Mouse (Mus musculus): ENCODE measurements around the gene Vdac1.
"Not testable (repeated sequence)": the region's sequence is repeated elsewhere in the genome, so short reads cannot be mapped to it uniquely, and the experiment has no call there.

The Vdac1 gene

DNA sequence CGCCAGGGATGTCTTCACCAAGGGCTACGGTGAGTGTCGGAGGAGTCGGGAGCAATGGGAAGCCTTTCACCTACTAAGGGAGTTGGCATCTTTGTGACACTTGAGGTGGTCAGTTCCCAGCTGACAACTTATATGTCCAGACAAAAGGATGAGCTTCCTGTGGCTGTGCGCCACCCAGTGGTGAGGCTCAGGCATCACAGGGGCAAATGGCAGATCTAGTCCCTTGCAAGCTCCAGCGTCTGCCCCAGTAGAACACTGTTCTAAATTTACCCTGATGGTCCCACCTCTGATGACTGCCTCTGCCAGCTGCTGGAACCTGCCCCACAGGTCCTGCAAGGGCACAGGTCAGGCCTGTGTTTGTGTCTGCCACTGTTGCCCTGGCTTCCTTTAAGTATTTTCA, 13.7 kb downstream of the Vdac1 start:
- peak; percentile 78 for DNase-seq (ENCODE audit: low spot score)

DNA sequence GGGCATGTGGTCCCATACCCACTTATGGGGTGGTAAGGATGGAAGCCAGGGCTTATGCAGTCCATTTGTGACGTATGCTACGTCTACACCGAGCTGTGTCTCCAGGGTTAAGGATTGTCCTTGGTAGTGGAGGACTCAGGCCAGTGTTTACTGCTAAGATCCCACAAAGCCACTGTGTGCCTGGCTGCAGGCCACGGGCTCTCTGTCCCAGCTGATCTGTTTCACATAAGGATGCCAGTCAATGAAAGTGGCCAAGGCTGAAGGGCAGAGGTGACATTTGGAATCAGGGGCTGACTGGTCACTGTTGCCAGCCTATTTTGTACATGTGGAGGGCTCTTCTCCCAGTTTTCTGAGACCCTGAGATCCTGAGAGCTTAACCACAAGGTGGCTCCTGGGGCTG, 16.9 kb downstream of the Vdac1 start:
- no peak for DNase-seq (ENCODE audit: low spot score)

DNA sequence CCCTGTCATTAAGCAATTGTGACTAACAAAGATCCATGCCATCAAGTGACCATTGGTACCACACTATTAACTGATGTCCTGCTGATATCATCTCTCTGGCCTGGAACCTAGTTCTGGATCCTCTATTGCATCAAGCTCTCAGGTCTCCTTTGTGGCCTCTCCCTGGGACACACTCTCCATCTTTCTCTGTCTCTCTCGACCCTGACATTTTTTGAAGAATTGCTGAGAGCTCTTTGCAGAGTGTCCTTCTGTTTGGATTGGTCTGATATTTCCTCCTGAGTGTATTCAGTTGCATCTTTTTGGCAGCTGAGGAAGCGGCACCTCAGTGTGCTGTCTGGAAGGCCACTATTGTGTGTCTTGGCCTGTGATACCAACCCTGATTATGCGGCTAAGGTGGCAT, 18.6 kb downstream of the Vdac1 start:
- no peak for DNase-seq (ENCODE audit: low spot score)

DNA sequence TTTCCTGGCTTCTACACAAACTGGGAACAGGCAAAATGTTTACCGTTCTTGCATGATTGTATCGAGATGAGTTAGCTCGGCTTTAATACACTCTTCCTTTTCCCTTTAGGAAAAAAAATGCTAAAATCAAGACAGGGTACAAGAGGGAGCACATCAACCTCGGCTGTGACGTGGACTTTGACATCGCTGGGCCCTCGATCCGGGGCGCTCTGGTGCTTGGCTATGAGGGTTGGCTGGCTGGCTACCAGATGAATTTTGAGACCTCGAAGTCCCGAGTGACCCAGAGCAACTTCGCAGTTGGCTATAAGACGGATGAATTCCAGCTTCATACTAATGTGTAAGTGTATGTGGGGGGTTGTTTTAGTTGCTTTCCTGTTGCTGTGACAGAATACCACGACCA, 23.1 kb downstream of the Vdac1 start:
- DNase-seq (ENCODE audit: low spot score) = no peak

DNA sequence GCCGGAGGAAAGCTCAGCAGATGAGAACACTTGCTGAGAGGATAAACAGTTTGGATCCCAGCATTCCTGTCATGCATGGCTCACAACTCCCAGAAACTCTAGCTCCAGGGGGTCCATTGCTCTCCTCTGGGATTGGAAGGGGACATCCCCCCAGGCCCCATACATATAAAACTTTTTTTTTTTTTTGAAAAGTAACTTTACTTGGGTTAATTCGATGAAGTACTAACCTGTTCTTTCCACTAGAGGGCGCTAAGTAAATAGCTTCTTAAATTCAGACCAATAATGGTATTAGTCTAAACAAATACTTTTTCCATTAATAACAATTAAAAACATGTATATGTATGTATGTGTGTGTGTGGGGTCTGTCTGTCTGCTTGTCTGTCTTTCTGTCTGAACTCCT, 24.0 kb downstream of the Vdac1 start:
- no peak for DNase-seq (ENCODE audit: low spot score)

DNA sequence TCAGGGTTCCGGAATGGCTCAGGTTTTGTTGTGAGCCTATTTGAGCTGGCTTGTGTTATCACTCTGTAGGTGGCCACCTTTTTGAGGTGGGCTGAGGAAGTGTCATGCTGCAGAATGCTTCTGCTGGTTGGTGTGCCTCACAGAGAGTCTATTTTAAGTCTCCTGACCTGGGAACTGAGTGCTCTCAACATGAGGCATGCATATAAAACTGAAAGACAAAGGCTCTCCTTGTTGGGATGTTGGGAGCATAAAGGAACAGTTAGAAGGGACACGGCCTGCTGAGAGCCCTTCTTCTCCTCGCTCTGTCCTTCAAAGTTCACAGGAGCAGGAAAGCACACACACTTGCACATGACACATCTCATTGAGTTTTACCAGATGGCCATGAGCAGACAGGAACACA, 26.2 kb downstream of the Vdac1 start:
- no peak for DNase-seq (ENCODE audit: low spot score)

DNA sequence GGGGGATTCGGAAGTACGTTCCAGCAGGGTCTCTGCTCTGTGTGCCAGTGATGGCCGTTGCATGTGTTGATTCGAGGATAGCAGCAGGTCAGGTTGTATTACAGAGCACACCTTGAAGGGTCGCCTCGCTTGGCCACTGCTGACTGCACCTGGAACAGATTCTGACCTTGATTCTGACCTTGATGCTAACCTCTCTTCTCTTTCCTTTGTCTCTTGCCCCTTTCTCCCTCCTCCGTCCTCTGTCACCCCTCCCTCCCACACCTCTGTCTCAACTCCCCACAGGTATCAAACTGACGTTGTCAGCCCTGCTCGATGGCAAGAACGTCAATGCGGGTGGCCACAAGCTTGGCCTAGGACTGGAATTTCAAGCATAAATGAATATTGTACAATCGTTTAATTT, 27.5 kb downstream of the Vdac1 start:
- DNase-seq (ENCODE audit: low spot score) = no peak

DNA sequence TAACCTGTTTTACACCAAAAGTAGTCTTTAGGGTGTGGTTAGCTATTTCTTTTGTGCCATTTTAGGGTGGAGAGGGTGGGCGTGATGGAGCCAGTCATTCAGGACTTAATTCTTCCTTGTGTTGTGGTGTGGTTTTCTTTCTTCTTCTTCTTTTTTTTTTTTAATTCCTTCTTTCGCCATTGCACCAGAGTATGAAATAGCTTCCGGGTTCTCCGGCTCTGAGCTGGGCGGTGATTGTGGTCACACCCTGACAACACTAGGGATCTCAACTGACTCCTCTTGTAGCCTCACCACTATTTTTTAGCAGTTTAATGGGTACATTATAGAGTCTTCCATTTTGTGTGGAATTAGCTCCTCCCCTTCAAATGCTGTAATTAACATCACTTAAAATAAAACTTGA, 28.3 kb downstream of the Vdac1 start:
- DNase-seq (ENCODE audit: low spot score) = not testable (repeated sequence)

DNA sequence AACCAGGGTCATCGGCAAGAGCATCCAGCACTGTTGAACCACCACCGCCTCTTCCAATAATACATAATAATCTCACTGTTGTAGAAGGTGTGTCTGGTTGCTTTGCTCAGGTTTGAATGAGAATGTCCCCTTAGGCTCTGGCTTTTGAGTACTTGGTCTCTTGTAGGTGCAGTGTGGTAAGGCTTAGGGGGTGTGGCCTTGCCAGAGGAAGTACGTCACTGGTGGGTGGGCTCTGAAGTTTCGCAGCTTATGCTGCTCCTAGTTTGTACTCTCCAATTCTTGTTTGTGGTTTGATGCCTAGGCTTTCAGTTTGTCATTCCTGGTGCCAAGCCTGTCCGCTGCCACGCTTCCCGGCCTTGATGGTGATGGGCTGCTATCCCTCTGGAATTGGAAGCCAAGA, 29.3 kb downstream of the Vdac1 start:
- DNase-seq (ENCODE audit: low spot score) = no peak

DNA sequence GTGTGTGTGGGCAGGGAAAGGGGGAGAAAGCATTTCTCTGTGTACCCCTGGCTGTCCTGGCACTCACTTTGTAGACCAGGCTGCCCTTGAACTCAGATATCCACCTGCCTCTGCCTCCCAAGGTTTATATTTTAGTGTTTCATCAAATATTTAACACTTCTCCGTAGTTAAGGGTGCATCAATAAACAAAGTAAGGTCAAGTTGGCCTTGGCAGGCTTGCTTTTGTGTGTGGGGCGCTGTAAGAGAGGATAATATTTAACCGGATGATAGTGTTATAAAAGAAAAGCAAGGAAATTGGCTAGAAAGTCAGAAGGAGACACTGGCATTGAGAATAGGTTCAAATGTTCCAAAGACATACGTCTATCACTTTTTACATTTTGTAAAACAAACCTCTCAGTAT, 33.8 kb downstream of the Vdac1 start:
- DNase-seq (ENCODE audit: low spot score) = no peak

DNA sequence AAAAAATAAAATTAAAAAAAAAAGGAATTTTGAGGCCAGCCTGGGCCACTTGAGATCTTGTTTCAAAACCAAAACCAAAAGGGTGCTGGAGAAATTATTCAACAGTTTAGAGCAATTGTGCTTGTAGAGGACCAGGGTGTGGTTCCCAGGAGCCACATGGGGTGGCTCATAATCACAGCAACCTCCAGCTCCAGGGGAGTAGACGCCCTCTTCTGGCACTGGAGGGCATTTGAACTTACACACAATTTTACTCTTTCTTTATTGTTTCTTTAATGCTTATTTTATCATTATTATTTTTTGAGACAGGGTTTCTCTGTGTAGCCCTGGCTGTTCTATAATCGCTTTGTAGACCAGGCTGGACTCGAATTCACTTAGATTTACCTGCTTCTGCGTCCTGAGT, 34.7 kb downstream of the Vdac1 start:
- no peak for DNase-seq (ENCODE audit: low spot score)

DNA sequence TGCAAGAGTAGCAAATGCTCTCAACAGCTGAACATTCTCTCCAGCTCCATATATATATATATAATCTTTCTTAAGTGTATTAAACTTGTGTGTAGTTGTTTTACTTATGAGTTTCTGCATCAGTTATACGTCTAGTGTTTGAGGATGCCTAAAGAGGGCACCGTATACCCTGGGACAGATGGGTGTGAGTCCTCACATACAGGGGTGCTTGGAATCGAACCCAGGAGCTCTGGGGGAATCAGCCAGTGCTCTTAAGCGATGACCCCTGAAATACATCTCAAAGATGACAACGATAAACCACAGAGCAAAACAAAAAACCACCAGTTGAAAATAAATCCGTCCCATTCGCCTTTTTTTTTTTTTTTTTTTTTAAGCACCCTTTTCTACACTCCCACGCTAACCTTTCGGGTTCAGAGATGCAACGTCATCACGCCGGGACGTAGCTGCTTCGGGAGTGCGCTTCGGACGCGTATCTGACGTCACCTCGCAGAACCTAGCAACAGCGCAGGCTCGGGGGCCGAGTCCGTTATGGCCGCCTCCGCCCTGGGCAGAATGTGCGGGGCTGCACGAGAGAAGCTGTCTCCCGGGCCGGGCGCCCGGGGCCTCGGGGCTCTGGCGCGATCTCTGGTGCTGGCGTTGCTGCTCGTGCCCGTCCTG, 35.4 kb downstream of the Vdac1 start, which contains the start of gene 9530068E07Rik:
TSS of gene 9530068E07Rik (plus strand) at position 489 of the 657 bp plus-strand sequence.
- DNase-seq (ENCODE audit: low spot score) = peak; percentile 92

DNA sequence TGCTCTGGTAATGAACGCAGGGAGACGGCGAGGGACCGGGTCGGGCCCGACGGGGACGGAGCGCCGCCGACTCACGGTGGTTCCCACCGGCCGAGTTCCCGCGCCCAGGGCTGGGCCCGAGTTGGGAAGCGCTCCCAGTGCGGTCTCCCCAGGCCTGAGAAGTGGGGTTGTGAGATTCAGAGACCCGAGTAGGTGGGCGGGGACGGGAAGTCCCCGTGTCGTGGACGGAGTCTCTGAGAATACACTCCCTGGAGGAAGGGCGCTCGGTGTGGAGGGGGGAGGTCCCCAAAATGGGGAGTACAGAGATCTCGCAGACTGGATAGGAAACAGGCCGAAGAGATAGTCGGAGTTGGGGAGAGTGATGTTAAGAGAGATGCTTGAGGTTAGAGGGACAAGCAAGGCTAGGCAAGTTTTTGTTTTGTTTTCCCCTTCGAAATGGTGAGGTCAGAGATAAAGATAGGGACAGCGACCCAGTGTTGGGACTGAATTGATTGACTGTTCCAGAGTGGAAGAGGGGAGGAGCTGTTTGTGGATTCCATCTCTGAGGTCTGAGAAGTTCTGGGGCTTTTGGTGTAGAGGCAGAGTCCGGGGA, 36.0 kb downstream of the Vdac1 start:
- no peak for DNase-seq (ENCODE audit: low spot score)

DNA sequence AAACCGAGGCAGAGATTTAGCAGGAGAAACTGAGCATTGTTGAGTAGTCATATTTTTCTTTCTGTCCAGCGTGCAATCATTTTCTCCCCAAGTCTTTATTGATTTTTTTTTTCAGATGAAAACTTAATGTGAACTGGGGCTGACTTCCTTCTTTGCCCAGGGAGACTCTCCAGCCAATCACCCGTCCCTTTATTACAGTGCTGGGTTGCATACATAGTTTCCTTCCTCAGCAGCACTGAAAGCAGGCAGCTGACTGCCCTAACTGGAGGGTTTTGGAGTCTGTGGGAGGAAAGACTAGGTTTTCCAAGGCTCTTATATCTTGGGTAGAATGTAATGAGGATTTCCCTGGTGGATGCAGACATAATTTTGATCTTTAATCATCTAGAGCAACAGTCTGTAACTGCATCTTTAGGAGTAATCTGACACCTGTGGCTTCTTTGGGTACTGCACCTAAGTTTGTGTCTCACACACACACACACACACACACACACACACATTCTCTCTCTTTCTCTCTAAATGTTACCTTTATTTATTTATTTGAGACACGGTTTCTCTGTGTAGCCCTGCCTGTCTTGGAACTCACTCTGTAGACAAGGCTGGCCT, 36.8 kb downstream of the Vdac1 start:
- no peak for DNase-seq (ENCODE audit: low spot score)

DNA sequence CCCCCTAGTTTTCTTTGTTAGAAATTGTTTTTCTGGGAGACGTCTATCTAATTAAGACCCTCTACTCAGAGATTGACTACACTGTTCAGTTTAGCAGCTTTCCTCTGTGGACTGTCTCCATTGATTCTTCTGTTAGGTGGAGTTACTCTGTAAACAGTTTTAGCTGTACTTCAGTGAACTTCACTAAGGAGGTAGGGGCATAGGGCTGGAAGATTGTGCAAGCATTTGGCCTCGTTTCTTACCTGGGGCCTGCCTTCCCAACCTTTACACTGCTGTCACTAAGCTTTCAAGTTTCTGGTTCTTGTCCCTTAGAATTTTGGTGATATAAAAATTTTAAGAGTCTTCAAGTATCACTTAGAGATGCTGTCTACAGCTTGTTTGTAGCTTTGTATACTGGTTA, 40.8 kb downstream of the Vdac1 start:
- no peak for DNase-seq (ENCODE audit: low spot score)

DNA sequence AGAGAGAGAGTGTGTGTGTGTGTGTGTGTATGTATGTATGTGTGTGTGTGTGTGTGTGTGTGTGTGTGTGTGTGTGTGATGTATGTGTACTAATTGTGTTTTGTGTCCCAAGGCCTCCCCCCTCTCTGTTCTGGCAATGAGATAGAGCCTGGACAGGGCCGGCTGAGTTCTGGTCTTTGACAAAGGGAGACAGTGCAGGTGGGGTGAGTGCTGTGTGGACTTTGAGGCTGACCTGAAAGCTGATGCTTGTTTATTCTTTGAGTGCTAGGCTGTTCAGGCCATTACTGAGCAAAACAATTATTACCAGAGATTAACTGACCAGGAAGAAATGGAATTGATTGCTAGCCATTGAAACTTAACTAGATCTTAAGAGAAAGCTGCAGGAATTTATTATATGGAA, 41.9 kb downstream of the Vdac1 start:
- DNase-seq (ENCODE audit: low spot score) = no peak

DNA sequence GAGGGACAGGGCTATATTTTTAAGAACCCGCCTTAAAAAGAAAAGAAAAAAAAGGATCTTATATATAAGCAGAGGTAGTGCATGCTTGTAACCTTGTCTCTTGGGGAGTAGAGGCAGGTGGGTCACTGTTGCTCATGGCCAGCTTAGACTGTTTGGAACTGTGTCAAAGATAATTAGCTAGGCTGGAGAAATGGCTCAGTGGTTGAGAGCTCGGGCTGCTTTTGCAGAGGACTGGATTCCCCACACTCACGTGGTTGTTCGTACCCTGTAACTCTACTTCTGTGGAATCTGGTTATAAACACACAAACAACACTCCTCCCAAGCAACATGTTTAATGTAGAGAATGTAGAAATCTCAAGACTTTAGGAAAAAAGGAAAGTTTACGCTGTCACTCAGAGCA, 43.5 kb downstream of the Vdac1 start:
- no peak for DNase-seq (ENCODE audit: low spot score)

DNA sequence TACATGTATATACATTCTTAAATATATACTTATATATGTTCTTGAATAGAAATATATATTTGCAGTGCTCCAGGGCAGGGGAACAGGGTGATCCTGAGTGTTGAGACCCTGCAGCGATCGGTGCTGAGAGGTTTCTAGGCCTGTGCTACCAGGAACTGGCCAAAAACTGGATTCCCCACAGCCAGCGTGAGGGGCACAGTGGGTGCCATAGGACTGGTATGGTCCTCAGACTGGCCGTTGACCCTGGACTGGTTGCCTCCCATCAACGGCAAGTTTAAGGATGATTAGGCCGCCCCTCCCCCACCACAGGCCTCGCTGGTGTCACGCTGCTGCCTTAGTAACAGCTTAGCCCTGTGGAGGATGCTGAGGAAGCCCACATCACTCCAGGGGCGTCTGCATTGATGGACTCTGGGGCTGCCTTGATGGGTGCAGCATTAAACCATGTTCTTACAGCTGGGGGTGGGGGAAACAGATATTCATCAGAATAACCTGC, 44.6 kb downstream of the Vdac1 start:
- peak; percentile 56 for DNase-seq (ENCODE audit: low spot score)

DNA sequence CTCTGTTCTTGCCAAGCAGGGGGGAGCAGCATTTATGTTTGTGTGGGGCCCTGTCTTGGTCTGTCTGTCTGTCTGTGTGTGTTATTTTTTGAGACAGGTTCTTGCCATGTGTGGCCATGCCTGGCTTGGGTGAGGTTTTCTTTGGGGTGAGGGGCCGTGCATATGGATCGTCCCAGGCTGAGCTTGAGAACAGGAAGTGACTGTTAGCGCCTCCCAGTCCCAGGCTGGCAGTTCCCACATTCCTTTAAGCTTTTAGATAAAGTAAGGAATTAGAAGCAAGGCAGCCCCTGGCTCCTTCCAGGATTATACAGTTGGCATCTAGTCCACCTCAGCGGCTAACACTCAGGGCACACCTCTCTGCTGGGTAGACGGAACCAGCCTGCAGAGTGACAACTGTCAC, 48.7 kb downstream of the Vdac1 start:
- DNase-seq (ENCODE audit: low spot score) = no peak

DNA sequence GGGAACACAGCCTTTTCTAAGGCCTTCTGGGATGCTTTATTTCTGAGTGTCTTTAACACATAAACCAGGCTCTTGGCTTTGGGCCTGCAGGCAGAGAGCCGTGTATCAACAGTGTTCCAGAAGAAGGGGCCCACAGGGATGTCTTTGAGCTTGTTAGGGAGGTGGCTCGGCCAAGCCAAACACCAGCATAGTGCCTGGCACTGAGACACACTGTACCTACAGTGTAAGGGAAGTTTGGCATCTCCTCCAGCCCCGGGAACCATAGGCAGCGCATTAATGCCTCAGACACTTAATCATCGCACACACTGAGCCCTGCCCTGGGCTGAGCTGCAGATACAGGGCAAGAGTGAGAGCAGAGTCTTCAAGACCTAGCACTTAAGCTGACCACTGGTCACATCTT, 57.7 kb downstream of the Vdac1 start:
- no peak for DNase-seq (ENCODE audit: low spot score)

DNA sequence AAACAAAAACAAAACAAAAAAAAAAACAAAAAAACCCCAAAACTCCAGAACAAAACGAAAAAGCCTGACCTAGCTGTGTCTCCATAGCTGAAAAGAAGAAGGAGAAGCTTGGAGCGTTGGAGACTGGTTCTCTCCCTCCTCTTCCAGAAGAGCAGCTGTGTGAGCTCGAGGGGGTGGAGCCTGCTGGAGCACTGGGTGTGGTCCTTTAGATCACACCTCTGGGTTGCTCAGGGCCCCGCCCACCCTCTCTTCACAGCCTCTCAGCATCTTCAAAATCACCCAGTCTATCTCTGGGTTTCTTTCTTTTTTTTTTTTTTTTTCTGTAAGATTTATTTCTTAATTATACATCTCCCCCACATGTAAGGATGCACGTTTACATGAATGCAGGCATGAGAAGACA, 58.6 kb downstream of the Vdac1 start:
- peak; percentile 60 for DNase-seq (ENCODE audit: low spot score)

DNA sequence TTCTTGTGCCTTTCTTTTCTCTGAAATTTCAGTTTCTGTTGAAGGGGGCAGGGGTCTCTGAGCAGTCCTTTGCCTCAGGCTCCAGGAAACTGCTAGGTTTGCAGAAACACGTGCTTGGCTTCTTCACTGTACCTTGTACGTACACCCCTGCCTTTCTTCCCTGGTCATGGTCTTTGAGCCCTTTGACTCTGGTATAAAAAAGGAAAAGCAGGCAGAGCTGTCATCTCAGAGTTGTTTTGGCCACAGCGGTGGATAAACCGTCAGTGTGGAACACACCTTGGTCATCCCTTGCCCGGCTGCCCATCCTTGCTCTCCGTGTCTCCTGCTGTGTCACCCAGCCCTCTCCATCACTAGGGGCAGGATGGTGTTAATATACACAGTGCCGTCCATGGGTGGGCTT, 59.2 kb downstream of the Vdac1 start:
- no peak for DNase-seq (ENCODE audit: low spot score)

DNA sequence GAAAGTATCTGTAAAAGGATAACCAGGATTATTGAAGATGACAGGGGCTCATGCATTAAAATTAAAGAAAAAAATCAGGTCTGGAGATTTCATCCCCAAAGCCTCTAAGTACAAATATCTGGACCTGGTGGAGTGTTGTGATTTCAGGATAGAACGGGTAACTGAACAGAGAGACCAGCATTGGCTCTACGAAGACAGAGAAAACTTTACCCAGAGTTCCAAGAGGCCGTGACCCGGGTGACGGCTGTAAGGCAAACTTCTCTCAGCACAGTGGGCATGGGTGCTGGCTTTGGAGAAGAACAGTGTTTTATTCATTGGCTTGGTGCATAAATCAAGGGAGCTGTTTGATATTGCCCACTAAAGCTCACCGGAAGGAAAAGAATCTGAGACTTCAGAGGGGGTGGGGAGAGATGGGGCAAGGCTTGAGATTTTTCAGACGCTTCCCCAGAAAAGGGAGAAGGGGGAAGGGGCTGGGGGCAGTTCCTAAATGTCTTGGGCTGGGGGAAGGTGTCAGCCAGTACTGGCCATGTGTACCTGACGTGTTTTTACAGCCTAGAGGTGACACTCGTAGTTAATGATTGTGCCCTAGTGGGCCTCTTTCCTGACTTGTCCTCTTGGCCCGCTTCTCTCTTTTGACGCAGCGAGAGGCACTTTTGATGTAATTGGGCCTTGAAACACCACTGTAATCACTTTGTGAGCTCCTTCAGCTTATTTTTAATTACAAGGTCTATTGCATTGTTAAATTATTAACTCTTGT, 59.8 kb downstream of the Vdac1 start:
- DNase-seq (ENCODE audit: low spot score) = no peak
